Mouse (Mus musculus) left cerebral cortex, postnatal 4 days (tissue): ENCODE results near the gene Phlda2. TPM values are rescaled to one million over a fixed set of nuclear protein-coding genes. Genes with fewer than 3 reads are reported as not detected.
A peak's percentile ranks its signal among the peaks of the same experiment; 100 is the strongest.

Experiments used
- DNase-seq: peaks from one replicate; pipeline ENCODE4 v3.0.0-alpha.2; 2022
- intact Hi-C: fragments of 180-260 bp; cut with DNase I; formaldehyde crosslinking; loops from one replicate; pipeline ENCODE4 v1.15.1; 2025
- total RNA-seq, 2 experiments: library from RNA; stranded (reverse); gene quantifications; 2 replicates each; pipeline ENCODE4 v1.2.3; 2021

The Phlda2 gene
- total RNA-seq, 2 experiments from 2014 or later = not detected

- intact Hi-C loops = loop anchor here (2.0 to 10.0 kb wide), 2 partner anchors 170 to 310 kb away; no protein-coding TSS in a partner anchor
- DNase-seq = peak; percentile 42
Observed at GRCm38 (mm10) chr7:143464811-143465560, 38.0 kb downstream of the Phlda2 start.

- peak; percentile 90 for DNase-seq
- intact Hi-C loops = loop anchor here (2.0 to 10.0 kb wide), 2 partner anchors 169 to 309 kb away; no protein-coding TSS in a partner anchor
Observed at GRCm38 (mm10) chr7:143463865-143464415, 39.0 kb downstream of the Phlda2 start.

GRCm38 (mm10) chr7:143462516-143462915, 40.4 kb downstream of the Phlda2 start:
- no peak for DNase-seq
- intact Hi-C loops = loop anchor here (10.0 kb wide), 1 partner anchor 168 kb away; no protein-coding TSS in a partner anchor

GRCm38 (mm10) chr7:143461920-143462319, 41.0 kb downstream of the Phlda2 start:
- no peak for DNase-seq
- intact Hi-C loops = loop anchor here (10.0 kb wide), 1 partner anchor 167 kb away; no protein-coding TSS in a partner anchor

GRCm38 (mm10) chr7:143461294-143461870, 41.6 kb downstream of the Phlda2 start:
- intact Hi-C loops = loop anchor here (10.0 kb wide), 1 partner anchor 167 kb away; no protein-coding TSS in a partner anchor
- DNase-seq = no peak

GRCm38 (mm10) chr7:143460874-143461273, 42.1 kb downstream of the Phlda2 start, which contains the start of gene Cdkn1c:
TSS of gene Cdkn1c (minus strand) at chr7:143461050.
- intact Hi-C loops = loop anchor here (10.0 kb wide), 1 partner anchor 166 kb away; no protein-coding TSS in a partner anchor
- DNase-seq = peak; percentile 90

GRCm38 (mm10) chr7:143460217-143460834, 42.6 kb downstream of the Phlda2 start:
- intact Hi-C loops = loop anchor here (10.0 kb wide), 1 partner anchor 166 kb away; no protein-coding TSS in a partner anchor

GRCm38 (mm10) chr7:143459332-143460211, 43.4 kb downstream of the Phlda2 start:
- intact Hi-C loops = loop anchor here (10.0 kb wide), 1 partner anchor 165 kb away; no protein-coding TSS in a partner anchor
- peak; percentile 21 for DNase-seq

More at GRCm38 (mm10) chr7:143460217-143460834, 42.6 kb downstream of the Phlda2 start:
- DNase-seq = no peak

- intact Hi-C loops = no loop called here
- no peak for DNase-seq
Observed at GRCm38 (mm10) chr7:143458963-143459331, 44.0 kb downstream of the Phlda2 start.

Other genes with a start within 250 kb of the Phlda2 start
- 10 to 100 TPM; 47.3 to 47.8 TPM for gene Cdkn1c, start 42.1 kb downstream of the Phlda2 start, total RNA-seq
- not detected for gene Slc22a18, start 29.4 kb downstream of the Phlda2 start, total RNA-seq
- 100 to 1,000 TPM; 177 to 178 TPM for gene Nap1l4, start 46.0 kb upstream of the Phlda2 start, total RNA-seq
- gene Cars, start 96.9 kb upstream of the Phlda2 start, total RNA-seq = 10 to 100 TPM; 77.5 to 91.2 TPM
- gene Tnfrsf26, start 125.6 kb upstream of the Phlda2 start, total RNA-seq = under 1 TPM; 0.18 to 0.20 TPM
- gene Tnfrsf22, start 146.5 kb upstream of the Phlda2 start, total RNA-seq = 1 to 10 TPM; 5.0 to 7.7 TPM
- gene Tnfrsf23, start 182.7 kb upstream of the Phlda2 start, total RNA-seq = 1 to 10 TPM; 2.1 to 2.9 TPM